Mouse (Mus musculus) ES-E14 (cell line): ENCODE data around the gene Rela. TPM values are rescaled to one million over a fixed set of nuclear protein-coding genes. Genes with fewer than 3 reads are reported as not detected.

Source experiments
- DNase-seq: peaks from one replicate; pipeline ENCODE4 v3.0.0-alpha.2; 2013; ENCODE audit warnings: low read depth, low spot score
- H3K27ac ChIP-seq: 2 replicates; pipeline ENCODE4 v1.5.1; 2012; ENCODE audit warnings: low read depth, mild to moderate bottlenecking, low read length, moderate library complexity, mixed read lengths; ENCODE audit not compliant: poor library complexity, insufficient read depth, severe bottlenecking
- H3K36me3 ChIP-seq: 2 replicates; pipeline ENCODE4 v1.6.1; 2012; ENCODE audit warnings: mild to moderate bottlenecking, low read length, moderate library complexity, mixed read lengths; ENCODE audit not compliant: control insufficient read depth, poor library complexity, insufficient read depth, severe bottlenecking
- H3K4me1 ChIP-seq, 2 experiments: fragments of 150-350 bp in 1 of 2; sonication (generic) in 1 of 2; 2 replicates each; pipeline ENCODE4 v1.6.1; 2012; ENCODE audit warnings: low read length in 2 of 2, mild to moderate bottlenecking in 1 of 2, mixed read lengths in 1 of 2; ENCODE audit not compliant: control insufficient read depth in 2 of 2, insufficient read depth in 2 of 2, poor library complexity in 1 of 2
- H3K4me3 ChIP-seq, 2 experiments: fragments of 150-350 bp in 1 of 2; sonication (generic) in 1 of 2; 2 replicates each; pipeline ENCODE4 v1.5.1; 2012; ENCODE audit warnings: low read length in 2 of 2, low read depth in 1 of 2, mild to moderate bottlenecking in 1 of 2, mixed read lengths in 1 of 2; ENCODE audit not compliant: insufficient read depth in 1 of 2, poor library complexity in 1 of 2, severe bottlenecking in 1 of 2
- H3K9ac ChIP-seq: 2 replicates; pipeline ENCODE4 v1.6.1; 2012; ENCODE audit warnings: low read depth, mild to moderate bottlenecking, low read length, mixed read lengths; ENCODE audit not compliant: poor library complexity, insufficient read depth, severe bottlenecking
- H3K9me3 ChIP-seq: fragments of 150-350 bp; sonication (generic); 2 replicates; pipeline ENCODE4 v1.6.1; 2012; ENCODE audit warnings: low read depth, mild to moderate bottlenecking, low read length; ENCODE audit not compliant: control insufficient read depth, insufficient read depth
- CHD2 ChIP-seq: IDR thresholded peaks from 2 replicates; pipeline ENCODE4 v1.6.1; 2014; ENCODE audit warnings: mild to moderate bottlenecking, low read depth, low read length, inconsistent platforms
- HCFC1 ChIP-seq: IDR thresholded peaks from 2 replicates; pipeline ENCODE4 v1.6.1; 2012; ENCODE audit warnings: low read length, inconsistent platforms, borderline replicate concordance; ENCODE audit not compliant: insufficient read depth
- MAFK ChIP-seq: IDR thresholded peaks from 2 replicates; pipeline ENCODE4 v1.6.1; 2014; ENCODE audit warnings: mild to moderate bottlenecking, low read depth, low read length, inconsistent platforms; ENCODE audit not compliant: insufficient read depth
- ZC3H11A ChIP-seq: IDR thresholded peaks from 2 replicates; pipeline ENCODE4 v1.6.1; 2012; ENCODE audit warnings: low read depth, mild to moderate bottlenecking, inconsistent platforms, low read length, borderline replicate concordance
- ZNF384 ChIP-seq: IDR thresholded peaks from 2 replicates; pipeline ENCODE4 v1.6.1; 2012; ENCODE audit warnings: low read depth, low read length, inconsistent platforms
- in situ Hi-C, 2 experiments: fragments of 600-800 bp; cut with MboI; formaldehyde crosslinking; loops; one replicate each; pipeline ENCODE4 v1.15.1; 2025; ENCODE audit warnings: low sequenced_read_pairs in 2 of 2, inconsistent platforms in 1 of 2; ENCODE audit not compliant: unreplicated experiment in 2 of 2
- total RNA-seq: library from RNA; depleted of rRNA; stranded (reverse); fragments of 300-350 nt; gene quantifications from 2 replicates; pipeline ENCODE4 v1.2.3, GENCODE M21; 2012

Rela gene
- total RNA-seq, 1 experiment, result 12.1 TPM

- TF ChIP-seq MAFK, result no peak
- TF ChIP-seq CHD2, result no peak
- TF ChIP-seq ZC3H11A, result no peak
- no peak for TF ChIP-seq HCFC1
- no peak for DNase-seq
- Histone ChIP-seq H3K4me1 (peaks cover 7 to 17% of the 10 kb centered on the region in 2 experiments; a peak in 3 of 4 replicates), H3K27ac (no peak overlapping the region), H3K9me3 (no peaks in the 10 kb centered on the region), H3K9ac (peak overlapping the region; percentile 36), H3K4me3 (peak overlapping the region; percentile 36 to 56; a peak in 3 of 4 replicates), H3K36me3 (peaks cover 9% of the 10 kb centered on the region; the same call in 1 of the 2 replicates)
- in situ Hi-C loops, result no loop called here
Measured at GRCm38 (mm10) chr19:5660942-5661751, 23.9 kb downstream of the Rela start.

- in situ Hi-C loops, result no loop called here
- Histone ChIP-seq H3K36me3 (peaks cover 15% of the 10 kb centered on the region; the same call in 1 of the 2 replicates), H3K4me1 (peaks cover 7 to 20% of the 10 kb centered on the region in 2 experiments; a peak in 3 of 4 replicates), H3K9ac (no peak overlapping the region), H3K9me3 (no peaks in the 10 kb centered on the region), H3K4me3 (no peak overlapping the region), H3K27ac (no peak overlapping the region)
- DNase-seq, result no peak
- TF ChIP-seq ZNF384 (no peak), HCFC1 (no peak), ZC3H11A (no peak), CHD2 (no peak), MAFK (no peak)
Measured at GRCm38 (mm10) chr19:5662310-5662709, 25.0 kb downstream of the Rela start.

GRCm38 (mm10) chr19:5662981-5663913 is 26.0 kb downstream of the Rela start, which contains the start of gene Sipa1:
Gene Sipa1, minus strand, starts transcription at chr19:5663707.
- Histone ChIP-seq H3K4me3 (peak within 1 kb of the TSS; percentile 62 to 76), H3K9ac (peak within 1 kb of the TSS; percentile 55), H3K4me1 (peaks cover 7 to 20% of the 10 kb centered on the region in 2 experiments; a peak in 3 of 4 replicates), H3K27ac (no peak within 1 kb of the TSS), H3K36me3 (peaks cover 15% of the 10 kb centered on the region; the same call in 1 of the 2 replicates), H3K9me3 (no peaks in the 10 kb centered on the region)
- no peak for TF ChIP-seq HCFC1
- DNase-seq, result peak; percentile 84
- in situ Hi-C loops, result no loop called here

- Histone ChIP-seq H3K36me3 (peaks cover 21% of the 10 kb centered on the region; the same call in 1 of the 2 replicates), H3K4me1 (peaks cover 7 to 20% of the 10 kb centered on the region in 2 experiments; a peak in 2 of 4 replicates), H3K27ac (no peak overlapping the region), H3K9ac (no peak overlapping the region), H3K4me3 (no peak overlapping the region), H3K9me3 (no peaks in the 10 kb centered on the region)
- no peak for DNase-seq
- in situ Hi-C loops, result no loop called here
- TF ChIP-seq ZNF384 (no peak), MAFK (no peak), CHD2 (no peak), HCFC1 (no peak), ZC3H11A (no peak)
Measured at GRCm38 (mm10) chr19:5664669-5665257, 27.5 kb downstream of the Rela start.
